11 mouse cellular contexts compared by ENCODE assay signal in genomic region chr9:37455868-37456267, GRCm38 (mm10). TPM values are rescaled to one million over a fixed set of nuclear protein-coding genes. Genes with fewer than 3 reads are reported as not detected.
DNase-seq lines count a peak whose midpoint lies in the region; ATAC-seq and TF ChIP-seq lines count a peak whose summit lies in the region.
"Had no signal": no experiment of that assay in that cellular context is flagged by ENCODE, and none has a peak within 500 bp of the region (broad histone marks: within the 10 kb centered on the region; RNA-seq: fewer than 3 reads in every experiment).

No protein-coding gene starts in this region.

- H3K27ac ChIP-seq in lung, embryonic 14.5 days (ENCODE audit: low read depth): no peak overlapping the region
- H3K27ac ChIP-seq in limb, embryonic 13.5 days: no peak overlapping the region
- no peak overlapping the region for H3K27ac ChIP-seq in stomach, embryonic 15.5 days
- H3K27ac ChIP-seq: macrophage had no signal

- TF ChIP-seq CTCF in lung, embryonic 14.5 days (IDR thresholded peaks at IDR 0.05; ENCODE audit: low read depth): no peak

- DNase-seq in embryo, embryonic 10.5 days (ENCODE audit: low spot score): peak; percentile 19
- no peak for DNase-seq in embryo, embryonic 10 days (ENCODE audit: low spot score)
- no peak for DNase-seq in lung, embryonic 14.5 days
- no peak for DNase-seq in lung, postnatal 25 days (ENCODE audit: low spot score)
- no peak for DNase-seq in gastrocnemius, postnatal 14 days
- no peak for DNase-seq in lung, postnatal 4 days
- DNase-seq: liver had no signal

- peaks cover 96% of the 10 kb centered on the region for H3K27me3 ChIP-seq in lung, embryonic 14.5 days (ENCODE audit: insufficient read depth, low read length)
- H3K27me3 ChIP-seq in limb, embryonic 13.5 days: peaks cover 99% of the 10 kb centered on the region
- H3K27me3 ChIP-seq in stomach, embryonic 15.5 days (replicated peaks): peaks cover 76% of the 10 kb centered on the region

- 3% methylated on average over 8 of the region's 8 CpGs for whole genome bisulfite sequencing in lung, embryonic 14.5 days
- WGBS in limb, embryonic 13.5 days: 2% methylated on average over 8 of the region's 8 CpGs
- WGBS in stomach, embryonic 15.5 days: 4% methylated on average over 8 of the region's 8 CpGs

- intact Hi-C loops in gastrocnemius, postnatal 14 days (cut with DNase I; ENCODE audit: low total_unique reads): loop anchor here (2.0 to 5.0 kb wide), 2 partner anchors 27 to 171 kb away; no protein-coding TSS in a partner anchor

- no peak overlapping the region for H3K9ac ChIP-seq in lung, embryonic 14.5 days
- H3K9ac ChIP-seq in limb, embryonic 13.5 days: no peak overlapping the region
- no peak overlapping the region for H3K9ac ChIP-seq in stomach, embryonic 15.5 days

- no peaks in the 10 kb centered on the region for H3K36me3 ChIP-seq in lung, embryonic 14.5 days (ENCODE audit: insufficient read depth)
- H3K36me3 ChIP-seq in limb, embryonic 13.5 days: no peaks in the 10 kb centered on the region
- H3K36me3 ChIP-seq in stomach, embryonic 15.5 days: no peaks in the 10 kb centered on the region

- H3K4me1 ChIP-seq in lung, embryonic 14.5 days (ENCODE audit: insufficient read depth): no peaks in the 10 kb centered on the region; the same call in 1 of the 2 replicates
- peaks cover 32% of the 10 kb centered on the region for H3K4me1 ChIP-seq in limb, embryonic 13.5 days
- peaks cover 19% of the 10 kb centered on the region; the same call in 1 of the 2 replicates for H3K4me1 ChIP-seq in stomach, embryonic 15.5 days

- peak overlapping the region; percentile 56 for H3K4me2 ChIP-seq in lung, embryonic 14.5 days
- peak overlapping the region; percentile 61 for H3K4me2 ChIP-seq in limb, embryonic 13.5 days (replicated peaks)
- H3K4me2 ChIP-seq in stomach, embryonic 15.5 days: 0 out of 2 replicates have a peak overlapping the region, but pooled peaks have one; percentile 50

- H3K4me3 ChIP-seq in lung, embryonic 14.5 days (ENCODE audit: low read depth, low read length): no peak overlapping the region
- no peak overlapping the region for H3K4me3 ChIP-seq in limb, embryonic 13.5 days
- no peak overlapping the region for H3K4me3 ChIP-seq in stomach, embryonic 15.5 days (replicated peaks)

- no peak for ATAC-seq in lung, embryonic 14.5 days (ENCODE audit: insufficient read depth)
- ATAC-seq in limb, embryonic 13.5 days (ENCODE audit: low FRiP score, low read depth): no peak
- ATAC-seq in stomach, embryonic 15.5 days (ENCODE audit: insufficient read depth, low FRiP score, low read depth): no peak

- H3K9me3 ChIP-seq in lung, embryonic 14.5 days (ENCODE audit: low read depth, low read length): no peaks in the 10 kb centered on the region
- no peaks in the 10 kb centered on the region for H3K9me3 ChIP-seq in limb, embryonic 13.5 days
- no peaks in the 10 kb centered on the region for H3K9me3 ChIP-seq in stomach, embryonic 15.5 days

RNA-seq across cellular contexts. Expression of gene Robo3, which starts 22.8 kb away (rescaled TPM):
- 0.24 and 0.41 TPM in 2 replicates for polyA plus RNA-seq in lung, embryonic 14.5 days (2014; fragmentation: Nextera tagmentation; extraction: Ambion mirVana)
- 0.05 and 0.10 TPM in 2 replicates for polyA plus RNA-seq in limb, embryonic 13.5 days (2015; fragmentation: Nextera tagmentation; extraction: Ambion mirVana)
- polyA plus RNA-seq in stomach, embryonic 15.5 days (2015; fragmentation: Nextera tagmentation; extraction: Ambion mirVana): 0.08 and 0.15 TPM in 2 replicates
- not detected for total RNA-seq in gastrocnemius, postnatal 14 days (2021)
- total RNA-seq: MEL had no signal
- polyA plus RNA-seq: macrophage had no signal

RNA-seq across cellular contexts. Expression of gene Msantd2, which starts 33.3 kb away (rescaled TPM):
- 32.4 and 35.7 TPM in 2 replicates for polyA plus RNA-seq in lung, embryonic 14.5 days (2014; fragmentation: Nextera tagmentation; extraction: Ambion mirVana)
- 30.1 and 33.2 TPM in 2 replicates for polyA plus RNA-seq in limb, embryonic 13.5 days (2015; fragmentation: Nextera tagmentation; extraction: Ambion mirVana)
- polyA plus RNA-seq in stomach, embryonic 15.5 days (2015; fragmentation: Nextera tagmentation; extraction: Ambion mirVana): 24.8 and 25.0 TPM in 2 replicates
- 1 to 10 TPM; 4.1 to 6.4 TPM for total RNA-seq in gastrocnemius, postnatal 14 days (2021)

RNA-seq across cellular contexts. Expression of gene Robo4, which starts 54.2 kb away (rescaled TPM):
- polyA plus RNA-seq in lung, embryonic 14.5 days (2014; fragmentation: Nextera tagmentation; extraction: Ambion mirVana): 22.8 and 25.8 TPM in 2 replicates
- 10.3 and 11.9 TPM in 2 replicates for polyA plus RNA-seq in limb, embryonic 13.5 days (2015; fragmentation: Nextera tagmentation; extraction: Ambion mirVana)
- polyA plus RNA-seq in stomach, embryonic 15.5 days (2015; fragmentation: Nextera tagmentation; extraction: Ambion mirVana): 9.9 and 11.3 TPM in 2 replicates
- 10 to 100 TPM; 16.7 to 23.6 TPM for total RNA-seq in gastrocnemius, postnatal 14 days (2021)
- total RNA-seq: MEL had no signal
- polyA plus RNA-seq: macrophage had no signal
